Mouse (Mus musculus) thymus, postnatal 10 days (tissue): ENCODE measurements around the gene Rbm47.
A peak's percentile ranks its signal among the peaks of the same experiment; 100 is the strongest.

Experiments
- DNase-seq, 2 experiments: peaks; one replicate each; pipeline ENCODE4 v3.0.0; 2021; ENCODE audit warnings: low spot score in 2 of 2

The Rbm47 gene

DNA sequence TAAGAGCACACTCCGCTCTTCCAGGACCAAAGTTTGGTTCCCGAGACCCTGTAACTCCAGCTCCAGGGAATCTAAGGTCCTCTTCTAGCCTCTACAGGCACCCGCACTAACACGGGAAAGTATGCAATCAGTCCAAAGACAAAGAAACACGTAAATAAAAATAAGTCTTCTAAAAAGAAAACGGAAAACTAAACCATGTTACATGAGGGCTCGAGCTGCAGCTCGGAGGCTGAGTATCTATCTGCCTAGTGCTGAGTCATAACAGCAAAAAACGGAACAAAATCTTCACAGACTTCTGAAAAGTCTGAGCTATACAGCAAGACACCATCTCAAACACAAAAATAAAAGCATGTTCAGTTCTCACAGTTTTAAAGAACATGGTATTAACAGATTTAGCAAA is 86.0 kb downstream of the Rbm47 start:
- no peak for DNase-seq

DNA sequence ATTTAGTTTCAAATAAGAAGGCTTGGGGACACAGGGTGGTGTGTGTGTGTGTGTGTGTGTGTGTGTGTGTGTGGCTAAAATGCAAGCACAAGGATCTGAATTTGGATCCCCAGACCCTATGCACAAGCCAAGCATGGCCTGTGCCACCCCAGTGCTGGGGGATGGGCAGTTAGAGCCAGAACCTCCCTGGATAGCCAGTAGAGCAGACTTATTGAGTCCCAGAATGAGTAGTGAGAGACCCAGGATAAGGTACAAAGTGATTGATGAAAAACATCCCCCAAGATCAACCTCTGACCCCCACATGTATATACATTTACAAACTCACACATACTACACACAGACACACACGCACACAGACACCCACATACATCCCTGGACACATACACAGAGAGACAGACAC is 86.6 kb downstream of the Rbm47 start:
- no peak for DNase-seq

DNA sequence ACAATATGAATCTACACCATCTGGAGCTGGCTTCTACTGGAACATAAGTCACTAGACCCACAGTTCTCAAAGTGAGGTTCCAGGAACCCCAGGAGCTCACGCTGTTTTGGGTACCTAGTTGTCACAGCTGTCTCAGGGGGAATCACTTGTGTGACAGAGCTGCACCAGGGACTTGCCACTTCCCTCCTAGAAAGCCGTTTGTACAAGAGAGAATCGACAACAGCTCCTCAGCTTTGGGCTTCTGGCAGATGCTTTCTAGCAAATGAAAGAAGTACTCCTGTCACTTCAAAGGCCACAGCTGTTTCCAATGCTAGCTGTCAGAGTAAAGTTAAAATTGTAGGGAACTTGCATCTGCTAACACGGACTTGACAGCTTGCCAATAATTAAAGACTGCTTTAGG is 87.4 kb downstream of the Rbm47 start:
- DNase-seq, result peak; percentile 55 to 59

DNA sequence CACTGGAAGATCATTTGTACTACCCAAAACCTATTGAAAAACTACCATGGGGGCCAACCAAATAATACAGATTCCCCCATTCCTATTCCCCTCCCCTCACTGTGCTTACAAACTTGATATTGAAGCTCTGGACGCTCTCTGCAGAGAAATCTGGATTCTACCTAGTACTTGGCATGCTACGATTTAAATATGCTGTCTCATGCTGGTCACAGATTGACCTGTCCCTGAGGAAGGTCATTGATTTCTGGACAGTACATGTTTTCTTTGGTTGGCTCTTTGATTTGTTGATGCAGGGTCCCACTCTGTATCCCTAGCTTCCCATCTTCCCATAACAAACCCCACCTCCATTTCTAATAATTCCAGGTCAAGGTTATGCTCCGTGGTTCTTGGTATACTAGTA is 88.4 kb downstream of the Rbm47 start:
- DNase-seq, result no peak

DNA sequence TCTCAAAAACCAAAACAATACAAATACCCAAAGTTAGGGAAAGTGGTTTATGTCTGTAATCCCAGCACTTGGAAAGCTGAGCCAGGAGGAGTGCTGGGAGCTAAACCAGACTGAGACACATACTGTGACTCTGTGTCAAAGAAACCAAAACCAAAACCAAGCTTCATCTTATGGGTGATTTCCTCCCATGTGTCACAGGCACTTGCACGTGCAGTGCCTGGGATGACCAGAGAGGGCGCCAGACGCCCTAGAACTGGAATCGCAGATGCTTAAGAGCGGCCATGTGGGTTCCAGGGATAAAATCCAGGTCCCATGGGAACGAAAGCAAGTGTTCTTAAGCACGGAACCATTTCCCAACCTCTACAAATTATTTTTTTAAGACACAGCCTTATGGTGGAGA is 89.6 kb downstream of the Rbm47 start:
- peak; percentile 34 to 67 for DNase-seq

DNA sequence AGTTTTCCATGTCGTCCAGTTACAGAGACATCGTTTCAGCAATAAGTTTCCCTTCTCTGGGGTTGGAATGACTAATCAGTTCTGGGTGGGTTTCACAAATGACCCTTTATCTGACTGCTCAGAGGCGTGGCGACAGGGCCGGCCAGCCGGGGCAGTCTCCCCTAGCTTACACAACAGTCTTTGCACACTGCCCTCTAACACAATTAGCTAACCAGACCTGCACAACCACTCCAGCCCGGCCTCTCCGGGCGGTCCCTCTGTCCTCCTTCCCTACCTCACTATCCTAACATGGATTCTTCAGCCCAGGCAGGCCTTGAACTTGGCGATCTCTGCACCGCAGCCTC is 90.7 kb downstream of the Rbm47 start:
- DNase-seq, result no peak

DNA sequence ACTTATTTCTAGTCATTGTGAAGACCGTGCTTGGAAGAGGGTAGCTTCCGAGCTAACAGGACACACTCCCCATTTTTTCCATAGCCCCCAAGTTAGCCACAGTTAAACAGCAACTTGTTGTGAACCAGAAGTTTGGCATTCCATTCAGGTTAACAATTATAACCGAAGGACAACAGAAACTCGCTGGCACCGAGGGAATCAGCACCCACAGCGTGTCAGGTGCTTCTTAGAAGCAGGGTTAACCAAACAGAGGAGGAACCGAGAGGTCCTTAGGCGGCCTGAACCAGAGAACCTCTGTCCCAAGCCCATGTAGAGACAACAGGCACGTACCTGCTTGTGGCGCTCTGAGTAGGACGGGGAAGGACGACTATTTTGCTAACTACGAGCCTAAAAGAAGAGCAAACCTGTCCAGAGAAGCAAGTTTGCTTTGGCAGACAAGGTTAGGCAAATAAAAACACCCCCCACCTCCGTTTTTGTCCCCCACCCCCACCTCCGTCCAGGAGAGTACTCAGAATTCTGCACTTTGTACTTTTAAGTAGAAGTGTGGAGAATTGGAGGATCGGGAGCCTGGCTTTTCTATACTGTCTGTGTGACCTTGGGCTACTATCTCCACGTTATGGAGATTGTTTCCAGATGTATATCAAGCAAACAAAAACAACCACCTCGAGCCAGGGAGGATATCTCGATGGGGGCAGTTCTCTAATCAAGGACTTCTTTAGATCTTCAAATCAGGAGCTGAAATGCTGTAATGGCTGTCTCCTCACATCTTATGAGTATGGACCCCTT is 91.3 kb downstream of the Rbm47 start:
- DNase-seq, result no peak

DNA sequence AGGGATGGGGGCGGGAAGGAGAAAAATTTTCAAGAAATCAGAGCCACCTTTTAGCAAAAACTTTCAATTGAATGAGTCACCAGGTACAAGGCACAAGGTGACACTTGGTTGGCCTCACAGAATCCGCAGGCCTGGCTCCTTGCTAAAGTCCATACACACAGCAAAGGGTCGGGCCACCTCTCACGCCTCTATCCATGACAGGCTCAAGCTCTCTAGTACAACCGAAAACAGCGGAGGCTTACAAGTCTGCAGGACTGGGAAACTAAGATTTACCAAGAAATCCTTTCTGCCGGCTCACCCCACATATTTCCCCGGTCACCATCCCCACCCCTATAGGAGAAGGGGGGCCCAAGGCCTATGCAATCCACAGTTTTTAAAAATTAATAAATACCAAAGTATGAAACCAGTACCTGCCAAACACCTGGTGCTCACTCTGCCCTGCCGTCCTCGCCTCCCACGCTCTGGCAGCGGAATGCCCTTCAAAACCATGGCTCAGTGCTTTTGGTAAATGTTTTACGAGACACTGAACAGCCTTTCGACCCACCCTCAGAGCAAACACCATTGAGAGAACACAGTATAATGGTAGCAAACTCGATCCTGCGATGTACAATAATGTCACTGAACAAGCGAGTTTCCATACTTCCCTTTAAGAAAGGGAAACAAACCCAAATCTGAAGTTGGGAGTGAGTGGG is 92.2 kb downstream of the Rbm47 start:
- no peak for DNase-seq

DNA sequence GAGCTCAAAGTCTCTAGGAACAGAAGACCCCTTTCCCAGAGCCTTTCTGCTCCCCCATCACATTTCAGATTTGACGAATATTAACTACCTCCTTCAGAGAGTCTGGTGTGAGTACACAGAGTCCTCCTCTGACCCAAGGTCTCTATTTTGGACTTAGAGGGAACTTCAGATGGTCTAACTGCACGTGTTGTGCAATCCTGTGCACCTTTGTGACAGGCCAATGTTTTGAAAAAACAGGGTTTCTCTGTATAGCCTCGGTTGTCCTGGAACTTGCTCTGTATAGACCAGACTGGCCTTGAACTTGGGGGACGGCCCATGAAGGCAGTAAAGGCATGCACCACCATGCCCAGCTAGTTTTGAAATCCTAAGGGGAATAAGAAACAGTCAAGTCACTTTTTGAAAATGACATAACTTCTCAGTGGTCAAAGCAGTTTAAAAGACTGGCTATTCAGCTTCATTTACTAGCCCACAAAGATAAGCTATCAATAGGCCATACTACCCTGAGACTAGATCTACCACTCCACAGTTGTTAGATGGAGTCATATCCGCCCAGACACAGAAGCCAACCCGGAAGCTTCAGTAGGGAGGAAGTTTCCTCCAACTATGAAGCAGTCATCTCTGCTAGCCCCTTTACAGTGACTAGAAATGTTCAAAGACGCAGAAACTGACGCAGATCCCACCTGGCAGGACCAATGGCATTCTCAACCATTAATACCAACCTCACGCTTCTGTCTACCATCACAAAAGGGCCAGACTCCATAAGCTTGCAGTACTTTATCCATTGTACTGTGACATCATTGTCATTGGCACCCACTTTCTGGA is 93.3 kb downstream of the Rbm47 start:
- no peak for DNase-seq

DNA sequence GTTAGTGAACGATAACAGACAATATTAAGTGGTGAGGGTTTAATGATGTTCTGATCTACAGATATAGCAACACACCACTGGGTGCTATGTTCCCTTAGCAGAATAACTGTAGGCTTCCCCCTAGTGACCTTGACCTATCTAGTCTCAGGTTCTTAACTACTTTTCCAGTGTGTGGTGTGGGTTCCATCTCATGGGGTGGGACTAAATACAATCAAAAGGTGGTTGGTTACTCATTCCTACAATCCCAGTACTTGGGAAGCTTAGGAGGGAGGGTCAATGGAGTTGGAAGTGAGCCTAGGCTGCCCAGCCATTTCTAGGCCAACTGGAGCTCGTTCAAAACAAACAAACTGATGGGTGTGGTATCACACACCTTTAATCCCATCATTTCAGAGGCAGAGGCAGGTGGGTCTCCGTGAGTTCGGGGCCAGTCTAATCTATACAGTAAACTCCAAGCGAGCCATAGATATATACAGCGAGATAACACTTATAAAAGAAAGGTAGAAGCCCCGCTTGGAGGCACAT is 94.4 kb downstream of the Rbm47 start:
- no peak for DNase-seq

DNA sequence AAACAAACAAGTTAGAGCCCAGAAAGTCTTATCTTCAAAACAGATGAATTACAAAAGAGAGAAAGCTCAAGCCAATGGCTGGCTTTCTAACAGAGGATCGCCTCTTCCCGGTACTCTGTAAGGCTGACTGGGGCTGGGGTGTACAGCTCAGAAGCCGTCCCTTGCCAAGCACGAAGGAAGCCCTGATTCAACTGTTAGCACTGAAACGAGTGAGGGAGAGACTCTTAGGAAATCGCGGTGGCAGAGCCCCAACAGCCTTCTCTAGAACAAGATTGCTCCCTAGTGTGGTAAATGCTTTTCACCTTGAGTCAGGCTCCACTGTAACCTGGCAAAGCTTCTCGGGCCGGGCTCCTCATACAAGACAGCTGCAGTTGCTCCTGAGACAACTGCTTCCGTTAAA is 95.5 kb downstream of the Rbm47 start:
- DNase-seq, result peak; percentile 55 to 57

DNA sequence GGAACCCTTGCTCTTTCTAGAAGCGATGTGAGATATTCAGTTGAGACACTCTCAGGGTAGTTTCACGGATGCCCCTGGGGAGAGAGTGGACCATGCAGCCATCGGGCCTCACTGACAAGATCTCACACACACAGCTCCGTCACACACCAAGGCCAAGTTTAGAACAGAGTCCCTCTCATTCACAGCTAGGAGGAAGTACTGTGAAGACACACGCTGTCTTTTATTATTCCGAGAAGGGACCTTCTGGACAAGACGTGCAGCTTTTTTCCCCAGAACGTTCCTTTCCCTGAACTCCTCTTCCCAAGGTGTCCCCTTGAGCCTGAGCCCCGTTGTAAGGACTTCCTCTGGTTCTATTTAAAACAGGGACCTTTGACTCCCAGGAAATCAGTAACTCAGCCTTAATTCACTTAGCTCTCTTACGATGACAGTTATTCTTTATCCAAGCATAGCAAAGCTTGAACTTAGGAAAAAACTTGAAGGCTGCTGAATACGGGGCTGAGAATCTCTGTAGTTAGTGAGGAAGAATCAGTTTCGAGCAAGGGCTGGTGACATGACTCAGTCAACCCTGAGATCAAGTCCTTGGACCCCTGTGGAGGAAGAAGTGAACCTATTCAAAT is 96.1 kb downstream of the Rbm47 start:
- DNase-seq, result no peak

DNA sequence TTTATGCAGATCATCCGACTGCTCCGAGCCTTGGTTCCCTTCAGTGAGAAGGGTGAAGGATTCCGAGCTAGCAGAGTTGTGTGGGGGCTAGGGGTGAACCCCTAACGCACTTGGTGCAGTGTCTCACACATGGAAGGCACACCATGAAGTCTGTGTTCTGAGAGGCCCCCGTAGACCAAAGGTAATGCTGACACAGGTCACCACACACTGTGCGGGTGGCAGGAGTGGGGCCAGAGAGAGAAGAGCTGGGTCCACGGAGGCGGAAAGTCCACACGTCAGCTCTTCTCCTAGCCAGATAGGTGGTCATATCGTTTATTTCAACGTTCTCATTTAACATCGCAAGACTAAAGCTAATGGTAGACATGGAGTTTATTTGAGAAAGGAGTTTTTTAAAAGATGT is 97.0 kb downstream of the Rbm47 start:
- DNase-seq, result peak in 1 of 2 experiments; percentile 16

DNA sequence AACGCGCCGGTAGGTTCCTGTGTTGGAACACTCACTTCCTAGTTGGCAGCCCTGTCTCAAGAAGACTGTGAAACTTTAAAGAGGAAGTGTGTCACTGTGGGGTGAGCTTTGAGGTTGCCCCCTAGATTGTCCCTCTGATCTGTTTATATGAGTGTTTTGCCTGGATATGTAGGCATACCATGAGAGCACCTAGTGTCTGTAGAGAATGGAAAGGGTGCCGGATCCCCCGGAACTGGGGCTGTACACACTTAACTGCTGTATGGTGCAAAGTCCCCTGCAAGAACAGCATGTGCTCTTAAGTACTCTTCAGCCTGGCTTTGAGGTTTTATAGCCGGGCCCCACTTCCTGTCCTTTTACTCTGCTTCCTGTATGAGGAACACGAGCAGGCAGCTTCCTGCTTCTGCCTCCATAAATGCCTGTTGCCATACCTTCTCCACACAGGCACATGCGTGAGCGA is 97.9 kb downstream of the Rbm47 start:
- DNase-seq, result peak; percentile 72 to 77

DNA sequence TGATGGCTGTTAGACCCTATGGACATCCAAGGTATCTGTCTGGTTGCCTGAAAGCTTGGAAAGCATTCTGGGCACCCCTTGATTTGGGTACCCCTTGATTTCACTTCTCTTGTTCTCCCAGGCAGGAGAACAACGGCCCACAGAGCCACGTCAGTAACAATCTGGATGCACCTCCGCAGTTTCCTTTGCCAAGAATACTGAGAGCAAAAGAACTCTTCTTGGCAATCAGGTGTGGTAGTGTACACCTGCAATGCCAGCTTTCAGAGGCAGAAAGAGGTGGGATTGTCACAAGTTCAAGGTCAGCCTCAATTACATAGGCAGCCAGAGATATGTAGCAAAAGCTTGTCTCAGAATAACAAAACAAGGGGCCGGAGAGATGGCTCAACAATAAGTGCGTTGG is 98.7 kb downstream of the Rbm47 start:
- DNase-seq, result no peak

DNA sequence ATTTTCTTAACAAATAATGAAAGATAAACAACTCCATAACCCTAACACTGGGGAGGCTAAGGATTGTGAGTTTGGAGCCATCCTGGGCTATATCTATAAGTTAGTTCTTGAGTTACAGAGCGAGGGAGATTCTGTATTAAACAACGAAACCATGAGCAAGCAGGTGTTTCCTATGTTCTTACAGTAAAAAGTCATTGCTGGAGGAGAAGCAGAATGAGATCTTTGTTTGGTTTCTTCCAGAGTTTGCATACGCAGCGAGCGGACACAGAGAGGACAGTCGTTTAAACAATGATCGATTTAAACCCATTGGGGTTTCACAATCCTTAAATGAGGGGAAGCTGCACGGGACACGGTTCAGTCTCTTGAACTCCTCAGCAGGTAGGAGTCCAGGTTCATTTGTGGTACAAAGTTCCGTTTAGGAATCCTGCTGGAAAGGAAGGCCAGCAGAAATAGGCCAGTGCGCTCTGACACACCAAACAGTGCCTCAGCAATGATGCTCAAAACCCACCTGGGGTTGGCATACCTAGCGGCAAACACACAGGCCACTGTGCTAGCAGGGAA is 99.2 kb downstream of the Rbm47 start:
- DNase-seq, result no peak

DNA sequence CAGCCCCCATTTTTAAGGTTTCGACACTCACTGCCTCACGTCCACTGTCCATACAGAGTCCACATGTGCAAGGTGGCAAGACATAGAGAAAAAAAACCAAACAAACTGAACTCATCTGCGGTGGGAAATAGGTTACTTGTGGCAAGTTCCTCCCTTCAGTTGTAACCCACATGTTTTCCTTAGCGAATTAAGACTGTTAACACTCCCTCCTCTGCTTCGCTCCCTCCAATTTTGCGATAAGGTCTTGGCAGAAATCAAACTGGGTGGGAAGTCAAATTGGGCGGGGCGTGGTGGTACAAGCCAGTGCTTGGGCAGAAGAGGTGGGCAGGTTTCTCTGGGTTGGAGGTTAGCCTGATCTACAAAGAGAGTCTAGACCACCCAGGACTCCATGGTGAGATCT is 101.2 kb downstream of the Rbm47 start:
- no peak for DNase-seq

DNA sequence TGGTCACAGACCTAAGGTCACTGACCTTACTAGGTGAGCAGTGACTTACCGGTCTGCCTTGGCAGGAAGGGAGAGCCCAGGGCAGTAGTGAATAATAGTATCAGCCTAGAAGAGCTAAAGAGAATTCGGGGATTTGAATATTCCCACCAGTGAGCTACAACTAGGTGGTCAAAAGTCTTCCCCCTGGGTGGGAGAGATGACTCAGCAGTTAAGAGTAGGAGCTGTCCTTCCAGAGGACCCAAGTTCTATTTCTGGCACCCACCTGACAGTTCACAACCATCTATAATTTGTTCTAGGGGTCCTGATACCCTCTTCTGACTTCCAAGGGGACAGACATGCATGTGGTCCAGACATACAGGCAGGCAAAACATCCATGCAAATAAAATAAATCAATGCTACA is 102.6 kb downstream of the Rbm47 start:
- no peak for DNase-seq

DNA sequence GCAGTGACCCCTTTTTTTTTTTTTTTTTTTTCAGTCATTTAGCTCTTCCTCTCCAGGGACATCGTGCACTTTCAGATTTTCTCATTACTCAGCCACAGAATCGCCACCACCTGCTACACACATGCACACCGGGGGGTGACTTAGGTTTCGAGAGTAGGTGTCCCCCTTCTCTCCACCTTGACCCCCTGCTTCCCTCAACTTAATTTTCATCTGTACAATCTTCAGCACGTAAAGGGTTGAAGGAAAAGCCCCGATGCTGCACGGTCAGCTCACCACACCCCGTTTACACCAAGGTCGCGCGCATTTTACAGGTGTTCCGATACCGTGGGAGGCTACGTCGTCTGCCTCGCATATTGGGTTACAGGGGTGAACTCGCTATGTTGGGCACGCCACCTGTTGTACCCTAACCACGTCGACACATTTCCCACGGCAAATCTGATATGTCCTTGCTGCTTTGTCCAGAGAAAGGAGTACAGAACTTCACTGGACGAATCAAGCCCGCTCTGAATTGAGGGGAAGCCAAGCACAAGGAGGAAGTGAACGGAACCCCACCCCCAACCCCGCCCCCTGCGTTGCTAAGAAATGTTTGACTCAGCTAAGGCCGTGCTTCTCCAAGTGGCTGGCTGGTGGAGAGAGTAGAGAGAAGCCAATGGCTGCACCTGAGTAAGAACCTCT is 103.3 kb downstream of the Rbm47 start:
- peak; percentile 39 to 58 for DNase-seq

DNA sequence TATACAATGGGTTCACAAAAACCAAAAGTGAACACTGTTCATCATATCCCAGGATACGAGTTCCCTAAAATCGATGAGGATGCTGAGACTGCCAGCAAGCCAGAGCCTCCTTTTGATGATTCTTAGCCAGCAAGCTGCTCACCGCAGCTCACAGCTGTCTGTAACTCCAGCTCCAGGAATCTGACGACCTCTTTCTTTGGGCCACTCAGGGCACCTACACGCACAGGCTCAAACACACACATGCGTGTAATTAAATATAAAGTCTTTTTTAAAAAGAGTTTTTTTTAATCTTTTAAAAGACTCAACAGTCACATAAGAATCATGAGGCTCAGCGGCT is 103.8 kb downstream of the Rbm47 start:
- no peak for DNase-seq
